Mouse (Mus musculus) ES-CJ7 (cell line): Measurements from ENCODE around the gene N4bp3.
"Not testable (repeated sequence)": the region's sequence is repeated elsewhere in the genome, so short reads cannot be mapped to it uniquely, and the experiment has no call there.

Experiments used
- DNase-seq: peaks from one replicate; pipeline ENCODE4 v3.0.0; 2011; ENCODE audit warnings: low read depth, low spot score

The N4bp3 gene

GRCm38 (mm10) chr11:51653736-51654135, 3.1 kb upstream of the N4bp3 start:
- no peak for DNase-seq

- no peak for DNase-seq
These were observed 2.3 kb upstream of the N4bp3 start for GRCm38 (mm10) chr11:51652889-51653418.

GRCm38 (mm10) chr11:51650261-51650660, 381 bp downstream of the N4bp3 start:
- peak; percentile 40 for DNase-seq

- peak; percentile 71 for DNase-seq
These were observed 798 bp downstream of the N4bp3 start for GRCm38 (mm10) chr11:51649889-51650199.

- DNase-seq: peak; percentile 70
These were observed 1.3 kb downstream of the N4bp3 start for GRCm38 (mm10) chr11:51649111-51649888.

- peak; percentile 84 for DNase-seq
These were observed 2.1 kb downstream of the N4bp3 start for GRCm38 (mm10) chr11:51648566-51648965.

GRCm38 (mm10) chr11:51646751-51647667, 3.6 kb downstream of the N4bp3 start:
- peak; percentile 76 for DNase-seq

- no peak for DNase-seq
These were observed 4.4 kb downstream of the N4bp3 start for GRCm38 (mm10) chr11:51646245-51646644.

- DNase-seq: no peak
These were observed 5.3 kb downstream of the N4bp3 start for GRCm38 (mm10) chr11:51645293-51645692.

- DNase-seq: no peak
These were observed 6.4 kb downstream of the N4bp3 start for GRCm38 (mm10) chr11:51644217-51644616.

- DNase-seq: no peak
These were observed 6.9 kb downstream of the N4bp3 start for GRCm38 (mm10) chr11:51643761-51644160.

GRCm38 (mm10) chr11:51643202-51643601, 7.4 kb downstream of the N4bp3 start:
- peak; percentile 69 for DNase-seq

- DNase-seq: no peak
These were observed 9.9 kb downstream of the N4bp3 start for GRCm38 (mm10) chr11:51640748-51641147.

- DNase-seq: no peak
These were observed 12.1 kb downstream of the N4bp3 start for GRCm38 (mm10) chr11:51638497-51638896.

GRCm38 (mm10) chr11:51637971-51638414, 12.6 kb downstream of the N4bp3 start:
- DNase-seq: peak; percentile 97

GRCm38 (mm10) chr11:51636323-51636684, 14.3 kb downstream of the N4bp3 start:
- peak; percentile 90 for DNase-seq

- peak; percentile 93 for DNase-seq
These were observed 14.9 kb downstream of the N4bp3 start, which contains the start of gene Rmnd5b for GRCm38 (mm10) chr11:51635525-51636322. Gene Rmnd5b, minus strand, starts transcription at chr11:51635896.

- DNase-seq: no peak
These were observed 15.5 kb downstream of the N4bp3 start for GRCm38 (mm10) chr11:51635127-51635524.

- peak; percentile 86 for DNase-seq
These were observed 16.9 kb downstream of the N4bp3 start for GRCm38 (mm10) chr11:51633721-51634120.

- DNase-seq: not testable (repeated sequence)
These were observed 17.4 kb downstream of the N4bp3 start for GRCm38 (mm10) chr11:51633200-51633599.

- DNase-seq: no peak
These were observed 18.4 kb downstream of the N4bp3 start for GRCm38 (mm10) chr11:51632130-51632753.
